Mouse (Mus musculus) neutrophil, adult 65 days (primary cell): ENCODE results near the gene Rab38. TPM values are rescaled to one million over a fixed set of nuclear protein-coding genes. Genes with fewer than 3 reads are reported as not detected.

ENCODE experiments used
- total RNA-seq: library from RNA; stranded (reverse); gene quantifications from 2 replicates; pipeline ENCODE4 v1.2.4, GENCODE M21; 2023

Rab38 gene
- total RNA-seq: 0.85 and 1.2 TPM in 2 replicates

GRCm38 (mm10) chr7:88429786-88430691 is at the start of gene Rab38:
Rab38 (plus strand) TSS chr7:88430273.

Other genes starting within 250 kb of the Rab38 start
- 90.2 and 97.9 TPM in 2 replicates for gene Ctsc, start 152.2 kb upstream of the Rab38 start, total RNA-seq